Mouse (Mus musculus): ENCODE data around the gene Trmt1.
A peak's percentile ranks its signal among the peaks of the same experiment; 100 is the strongest.

Gene Trmt1

GRCm38 (mm10) chr8:84708774-84709475 is 22.8 kb downstream of the Trmt1 start:
- peak; percentile 96 for DNase-seq (ENCODE audit: low spot score)

- DNase-seq (ENCODE audit: low spot score), result no peak
Observed at GRCm38 (mm10) chr8:84709931-84710330, 23.8 kb downstream of the Trmt1 start.

- no peak for DNase-seq (ENCODE audit: low spot score)
Observed at GRCm38 (mm10) chr8:84711312-84711711, 25.2 kb downstream of the Trmt1 start.

GRCm38 (mm10) chr8:84711933-84712758 is 26.0 kb downstream of the Trmt1 start:
- DNase-seq (ENCODE audit: low spot score), result peak; percentile 74

- DNase-seq (ENCODE audit: low spot score), result no peak
Observed at GRCm38 (mm10) chr8:84712759-84713120, 26.6 kb downstream of the Trmt1 start.

GRCm38 (mm10) chr8:84713381-84713780 is 27.3 kb downstream of the Trmt1 start:
- DNase-seq (ENCODE audit: low spot score), result no peak

- no peak for DNase-seq (ENCODE audit: low spot score)
Observed at GRCm38 (mm10) chr8:84714161-84714560, 28.1 kb downstream of the Trmt1 start.

- DNase-seq (ENCODE audit: low spot score), result no peak
Observed at GRCm38 (mm10) chr8:84715893-84716468, 29.9 kb downstream of the Trmt1 start.

- DNase-seq (ENCODE audit: low spot score), result no peak
Observed at GRCm38 (mm10) chr8:84716790-84717189, 30.7 kb downstream of the Trmt1 start.

- DNase-seq (ENCODE audit: low spot score), result no peak
Observed at GRCm38 (mm10) chr8:84718476-84718875, 32.4 kb downstream of the Trmt1 start.

- no peak for DNase-seq (ENCODE audit: low spot score)
Observed at GRCm38 (mm10) chr8:84718959-84719690, 33.0 kb downstream of the Trmt1 start.

GRCm38 (mm10) chr8:84722530-84722849 is 36.4 kb downstream of the Trmt1 start:
- no peak for DNase-seq (ENCODE audit: low spot score)

- DNase-seq (ENCODE audit: low spot score), result peak; percentile 52
Observed at GRCm38 (mm10) chr8:84722850-84723570, 36.9 kb downstream of the Trmt1 start, which contains the start of gene G430095P16Rik. Gene G430095P16Rik, plus strand, starts transcription at chr8:84723007.

- DNase-seq (ENCODE audit: low spot score), result no peak
Observed at GRCm38 (mm10) chr8:84723571-84723900, 37.4 kb downstream of the Trmt1 start.

- DNase-seq (ENCODE audit: low spot score), result no peak
Observed at GRCm38 (mm10) chr8:84724683-84725082, 38.6 kb downstream of the Trmt1 start.

GRCm38 (mm10) chr8:84725246-84725940 is 39.3 kb downstream of the Trmt1 start:
- DNase-seq (ENCODE audit: low spot score), result no peak

GRCm38 (mm10) chr8:84725941-84726259 is 39.8 kb downstream of the Trmt1 start:
- no peak for DNase-seq (ENCODE audit: low spot score)

GRCm38 (mm10) chr8:84728474-84728873 is 42.4 kb downstream of the Trmt1 start:
- no peak for DNase-seq (ENCODE audit: low spot score)

GRCm38 (mm10) chr8:84729921-84730362 is 43.8 kb downstream of the Trmt1 start:
- DNase-seq (ENCODE audit: low spot score), result no peak

- DNase-seq (ENCODE audit: low spot score), result no peak
Observed at GRCm38 (mm10) chr8:84730541-84731370, 44.6 kb downstream of the Trmt1 start.
